Mouse (Mus musculus) CH12.LX (cell line): ENCODE results near the gene P2ry6.

ENCODE experiments used
- CTCF ChIP-seq, 2 experiments: IDR thresholded peaks in 1 of 2; conservative IDR thresholded peaks in 1 of 2; 2 replicates each; pipeline ENCODE4 v1.5.1; 2011 to 2012; ENCODE audit warnings: low read depth in 2 of 2, low read length in 2 of 2, improper control_type of control experiment in 1 of 2, inconsistent platforms in 1 of 2, mild to moderate bottlenecking in 1 of 2, moderate library complexity in 1 of 2
- EP300 ChIP-seq: IDR thresholded peaks from 2 replicates; pipeline ENCODE4 v1.6.1; 2011; ENCODE audit warnings: low read length, improper control_type of control experiment
- POLR2A ChIP-seq: IDR thresholded peaks from 2 replicates; pipeline ENCODE4 v1.6.1; 2011; ENCODE audit warnings: low read depth, mild to moderate bottlenecking, improper control_type of control experiment, low read length
- USF2 ChIP-seq: conservative IDR thresholded peaks from 2 replicates; pipeline ENCODE4 v1.6.1; 2011; ENCODE audit warnings: low read depth, low read length, improper control_type of control experiment
- ZKSCAN1 ChIP-seq: IDR thresholded peaks from 2 replicates; pipeline ENCODE4 v1.6.1; 2012; ENCODE audit warnings: low read depth, inconsistent platforms, low read length, improper control_type of control experiment, borderline replicate concordance

DNA sequence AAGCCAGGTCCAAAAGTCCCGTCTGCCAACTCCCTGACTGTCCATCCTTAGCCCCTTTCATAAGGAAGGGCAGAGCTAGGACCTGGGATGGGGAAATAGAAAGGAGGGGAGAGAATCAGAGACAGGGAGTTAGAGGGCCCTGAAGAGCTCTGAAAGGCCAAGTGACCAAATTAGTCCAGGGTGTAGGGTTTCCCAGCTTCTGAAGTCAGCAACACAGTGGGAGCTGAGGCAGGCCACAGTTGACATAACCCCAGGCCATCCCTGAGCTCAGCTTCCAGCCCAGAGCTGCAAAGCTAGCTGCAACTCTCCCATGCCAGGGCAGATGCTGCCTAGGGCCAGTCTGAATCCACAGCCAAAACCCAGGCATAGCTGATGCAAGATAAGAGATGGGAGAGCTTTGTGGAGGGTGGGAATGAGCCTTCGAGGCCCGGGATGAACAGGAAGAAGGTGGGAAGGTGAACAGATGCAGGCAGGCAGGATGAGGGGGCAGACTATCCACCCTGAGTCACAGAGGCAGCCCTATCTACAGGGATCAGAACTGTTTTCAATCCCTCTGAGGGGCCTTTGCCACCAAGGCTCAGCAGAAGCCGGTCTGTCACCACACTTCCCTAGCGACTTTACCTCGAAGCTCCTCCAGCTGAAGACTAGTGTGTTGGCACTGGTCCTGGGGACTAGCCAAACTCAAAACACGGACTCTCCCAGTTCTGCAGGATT is 47.0 kb downstream of the P2ry6 start:
- TF ChIP-seq CTCF (conservative IDR thresholded peaks at IDR 0.05 in 1 of 2, IDR thresholded peaks at IDR 0.05 in 1 of 2; ENCODE audit: low read depth in 2 of 2, low read length in 2 of 2) (no peak), POLR2A (no peak), ZKSCAN1 (no peak), EP300 (no peak), USF2 (no peak)
